Mouse (Mus musculus): Measurements from ENCODE around the gene Gbx2.

Gene Gbx2

DNA sequence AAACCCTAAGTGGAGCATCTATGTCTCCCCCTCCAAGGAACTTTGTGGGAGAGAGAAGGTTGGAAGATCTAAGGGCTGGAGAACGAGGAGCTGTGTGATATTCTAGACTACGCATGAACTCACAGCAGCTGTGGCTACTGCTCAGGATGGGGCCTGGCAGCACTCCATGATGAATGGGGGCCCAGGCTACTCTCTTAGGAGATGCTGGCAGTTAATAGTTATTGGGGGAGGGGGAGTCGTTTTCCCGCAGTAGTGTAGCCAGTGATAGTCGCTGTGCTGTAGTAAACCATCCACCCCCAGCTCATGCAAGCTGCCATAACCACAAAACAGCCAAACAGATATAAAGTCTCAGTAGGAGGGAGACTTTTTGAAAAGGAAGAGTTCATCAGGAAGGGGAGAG, 18.6 kb downstream of the Gbx2 start:
- 53% methylated on average over 5 of the region's 5 CpGs for WGBS

DNA sequence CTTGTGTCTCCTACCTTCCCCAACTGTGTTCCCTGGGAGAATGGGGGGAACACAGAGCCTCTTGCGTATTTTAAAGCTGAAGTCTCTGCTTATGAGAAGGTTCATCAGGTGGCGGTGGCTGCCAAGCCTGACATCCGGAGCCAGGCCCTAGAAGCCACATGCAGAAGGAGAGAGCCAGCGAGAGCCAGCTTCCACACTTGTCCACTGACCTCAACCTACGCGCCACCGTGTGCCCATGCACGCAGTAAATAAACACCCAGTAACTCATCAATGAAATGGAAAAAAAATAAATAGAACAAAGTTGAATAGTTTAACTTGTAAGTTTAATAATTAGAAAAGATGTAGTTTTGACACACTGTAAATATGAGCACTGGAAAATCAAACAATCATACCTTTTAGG, 21.2 kb downstream of the Gbx2 start:
- WGBS, result 95% methylated on average over 8 of the region's 8 CpGs

- 84% methylated on average over 1 of the region's 1 CpGs for WGBS
Measured at GRCm38 (mm10) chr1:89902641-89903040, 28.3 kb downstream of the Gbx2 start.

DNA sequence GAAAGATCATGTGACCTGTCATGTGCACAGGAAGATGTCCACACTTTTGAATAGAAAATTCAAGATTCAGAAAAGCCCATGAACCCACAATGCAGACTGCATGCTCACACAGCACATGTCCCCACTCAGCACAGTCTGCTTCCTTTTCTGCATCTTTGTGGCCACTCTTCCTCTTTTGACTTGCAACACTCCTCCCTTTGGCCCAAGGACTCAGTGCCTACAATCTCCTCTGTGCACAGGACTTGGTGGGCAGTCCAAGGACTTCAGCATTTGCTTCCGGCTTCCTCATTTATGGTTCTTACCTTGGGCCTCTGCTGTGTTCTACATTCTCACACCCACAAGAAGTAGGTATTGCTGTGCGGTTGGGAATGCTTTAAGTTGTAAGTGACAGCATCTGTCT, 28.7 kb downstream of the Gbx2 start:
- WGBS, result 88% methylated on average over 2 of the region's 2 CpGs

DNA sequence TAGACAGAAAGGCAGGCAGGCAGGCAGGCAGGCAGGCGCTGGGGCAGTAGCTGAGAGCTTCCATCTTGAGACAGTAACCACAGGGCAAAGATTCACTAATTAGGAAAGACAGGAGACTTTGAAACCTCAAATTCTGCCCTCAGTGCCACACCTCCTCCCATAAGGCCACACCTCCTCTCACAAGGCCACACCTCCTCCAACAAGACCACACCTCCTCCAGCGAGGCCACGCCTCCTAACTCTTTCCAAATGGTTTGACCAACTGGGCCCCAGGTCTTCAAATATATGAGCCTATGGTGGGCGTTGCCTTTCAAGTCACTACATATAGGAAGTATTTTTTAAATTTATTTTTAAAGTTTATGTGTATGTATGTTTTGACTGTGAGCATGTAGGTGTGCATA, 29.6 kb downstream of the Gbx2 start:
- WGBS, result 88% methylated on average over 4 of the region's 4 CpGs

DNA sequence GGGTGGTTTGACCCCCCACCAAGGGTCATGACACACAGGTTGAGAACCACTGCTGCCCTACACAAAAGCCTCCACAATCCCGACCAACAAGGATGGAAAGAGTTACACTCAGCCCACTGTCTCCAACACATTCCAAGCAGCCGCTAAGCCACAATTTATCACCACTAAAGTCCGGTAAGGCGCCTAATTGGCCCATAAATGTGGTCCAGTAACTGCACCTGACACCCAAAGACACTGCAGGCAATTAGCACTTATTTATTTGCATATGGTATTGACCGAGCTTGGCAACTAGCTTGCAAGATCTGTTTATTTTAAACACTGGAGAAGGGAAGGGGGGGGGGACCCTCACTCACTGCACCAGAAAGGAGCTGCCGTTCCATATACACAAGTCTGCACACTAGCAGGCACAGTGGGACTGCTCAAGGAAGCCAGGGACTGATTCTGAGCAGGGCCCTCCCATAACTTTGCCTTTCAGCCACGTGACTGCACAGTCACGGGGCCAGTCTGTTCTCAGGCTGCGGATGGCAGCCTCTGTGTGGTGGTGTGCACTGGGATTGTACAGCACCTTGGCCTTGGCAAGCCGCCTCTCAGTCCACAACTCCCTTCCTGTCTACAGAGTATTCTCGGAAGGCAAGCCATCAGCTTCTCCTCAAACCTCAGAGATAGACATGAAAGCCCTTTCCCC, 31.1 kb downstream of the Gbx2 start:
- 73% methylated on average over 11 of the region's 11 CpGs for WGBS

- WGBS, result 82% methylated on average over 2 of the region's 2 CpGs
Measured at GRCm38 (mm10) chr1:89899036-89899435, 31.9 kb downstream of the Gbx2 start.

DNA sequence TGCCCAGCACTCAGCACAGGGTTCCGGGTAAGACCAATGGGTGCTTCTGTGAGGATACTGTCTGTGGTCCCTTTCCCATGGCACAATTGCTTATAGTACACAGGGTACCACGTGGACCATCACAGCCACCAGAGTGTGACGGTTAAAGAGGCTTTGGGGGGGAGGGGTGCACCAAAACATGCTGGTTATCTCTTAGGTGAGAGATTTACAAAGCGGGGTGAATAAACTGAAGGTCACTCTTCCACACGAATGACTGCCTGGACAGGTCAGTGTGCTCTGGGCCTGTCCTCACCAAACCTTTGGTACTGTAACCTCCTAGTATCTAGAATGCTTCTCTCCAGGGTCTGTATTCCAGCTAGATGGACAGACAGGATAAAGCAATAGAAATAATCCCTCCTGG, 35.2 kb downstream of the Gbx2 start:
- 93% methylated on average over 5 of the region's 5 CpGs for WGBS

DNA sequence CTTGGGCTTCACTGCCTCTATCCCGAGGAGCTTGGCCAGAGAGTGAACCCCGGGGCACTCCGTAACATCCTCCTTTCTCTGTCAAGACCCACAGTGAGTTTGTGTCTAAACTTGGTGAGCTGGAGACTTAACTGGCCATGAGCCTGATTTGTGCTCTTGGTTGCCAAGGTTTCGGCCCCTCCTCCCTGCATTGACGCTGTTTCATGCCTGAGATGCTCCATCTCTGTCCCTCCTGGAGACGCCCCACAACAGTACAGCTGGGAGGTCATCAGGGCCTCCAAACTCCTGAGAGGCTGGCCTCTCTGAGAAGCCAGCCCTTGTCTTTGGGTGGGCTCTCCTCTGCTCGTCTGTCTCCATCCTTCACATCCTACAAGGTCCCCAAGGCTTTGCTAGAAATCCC, 38.7 kb downstream of the Gbx2 start:
- 69% methylated on average over 7 of the region's 7 CpGs for WGBS

DNA sequence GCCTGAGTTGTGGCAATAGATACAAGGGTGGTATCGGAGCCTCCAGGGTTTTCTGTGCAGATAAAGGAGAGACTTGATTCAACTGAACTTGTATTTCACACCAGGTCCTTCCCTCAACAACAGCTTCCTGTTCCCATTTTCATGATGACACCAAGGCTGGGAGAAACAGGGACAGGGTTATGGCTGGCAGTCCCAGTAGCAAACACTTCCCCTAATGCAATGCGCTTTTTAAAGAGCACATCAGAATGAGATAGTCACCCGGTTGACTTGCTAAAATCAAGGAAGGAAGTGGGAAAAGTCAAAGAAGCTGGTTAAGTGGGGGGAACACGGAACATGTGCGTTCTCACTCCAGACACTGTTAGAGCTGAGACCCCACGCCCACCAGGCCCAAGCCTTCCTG, 39.6 kb downstream of the Gbx2 start:
- WGBS, result 85% methylated on average over 6 of the region's 6 CpGs

- WGBS, result 83% methylated on average over 4 of the region's 4 CpGs
Measured at GRCm38 (mm10) chr1:89885696-89886095, 45.3 kb downstream of the Gbx2 start.

GRCm38 (mm10) chr1:89884335-89884734, 46.6 kb downstream of the Gbx2 start:
- 95% methylated on average over 8 of the region's 8 CpGs for WGBS

DNA sequence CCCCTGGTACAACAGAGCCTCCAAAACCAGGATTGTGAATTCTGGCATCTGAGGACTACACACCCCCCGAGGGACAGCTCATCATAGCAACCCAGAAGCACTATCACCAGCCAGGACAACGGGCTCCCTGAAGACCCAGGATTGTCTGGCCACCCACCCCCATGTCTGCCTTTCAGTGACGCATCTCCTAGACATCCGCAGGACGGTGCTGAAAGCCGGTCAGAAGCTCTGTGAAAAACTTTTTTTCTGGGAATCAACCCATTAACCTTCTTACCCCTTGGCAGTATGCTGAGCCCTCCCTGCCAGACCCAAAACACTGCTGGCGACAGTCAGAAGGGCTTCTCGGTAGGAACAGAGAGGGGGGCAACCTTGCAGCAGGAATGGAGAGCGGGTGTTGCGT, 50.1 kb downstream of the Gbx2 start:
- WGBS, result 78% methylated on average over 10 of the region's 10 CpGs

- WGBS, result 51% methylated on average over 8 of the region's 8 CpGs
Measured at GRCm38 (mm10) chr1:89880193-89880592, 50.8 kb downstream of the Gbx2 start.

- WGBS, result 61% methylated on average over 11 of the region's 11 CpGs
Measured at GRCm38 (mm10) chr1:89878496-89878895, 52.5 kb downstream of the Gbx2 start.
